In the genomic region with DNA sequence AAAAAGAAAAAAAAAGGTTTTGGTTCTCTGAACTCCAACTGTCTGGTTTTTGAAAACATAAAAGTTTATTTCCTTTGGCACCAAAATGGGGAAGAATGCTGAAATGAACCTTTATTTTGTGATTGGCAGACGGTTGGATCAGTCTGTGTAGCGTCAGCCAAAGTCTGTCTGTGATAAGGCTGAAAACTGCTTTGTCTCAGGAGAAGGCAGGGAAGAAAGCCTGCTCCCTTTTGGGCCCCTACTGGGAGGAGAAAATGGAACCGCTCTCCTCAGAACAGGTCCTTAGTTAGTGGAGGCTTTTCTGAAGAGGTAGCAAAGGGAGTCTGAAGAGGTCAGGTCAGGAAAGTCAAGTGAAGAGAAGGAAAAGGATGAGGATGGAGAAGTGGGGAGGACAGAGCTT, we compare ENCODE assay signal across 15 mouse cellular contexts. TPM values are rescaled to one million over a fixed set of nuclear protein-coding genes. Genes with fewer than 3 reads are reported as not detected.
DNase-seq lines count a peak whose midpoint lies in the region; ATAC-seq lines count a peak whose summit lies in the region.
"Had no signal": no experiment of that assay in that cellular context is flagged by ENCODE, and none has a peak within 500 bp of the region (broad histone marks: within the 10 kb centered on the region; RNA-seq: fewer than 3 reads in every experiment).

No protein-coding gene starts in this region.

- H3K27me3 ChIP-seq in heart, embryonic 16.5 days (ENCODE audit: control insufficient read depth, insufficient read depth, low read length) = no peaks in the 10 kb centered on the region
- H3K27me3 ChIP-seq in neural tube, embryonic 11.5 days (ENCODE audit: control insufficient read depth, insufficient read depth, low read length) = no peaks in the 10 kb centered on the region
- no peaks in the 10 kb centered on the region for H3K27me3 ChIP-seq in hindbrain, embryonic 16.5 days (replicated peaks; ENCODE audit: control insufficient read depth, insufficient read depth, low read length)
- no peaks in the 10 kb centered on the region for H3K27me3 ChIP-seq in neural tube, embryonic 15.5 days (replicated peaks)

- H3K4me1 ChIP-seq in heart, embryonic 16.5 days (ENCODE audit: control insufficient read depth, insufficient read depth, low read length) = peaks cover 5% of the 10 kb centered on the region; the same call in 1 of the 2 replicates
- peaks cover 12% of the 10 kb centered on the region for H3K4me1 ChIP-seq in neural tube, embryonic 11.5 days (ENCODE audit: control insufficient read depth, insufficient read depth, low read length)
- H3K4me1 ChIP-seq in hindbrain, embryonic 16.5 days (ENCODE audit: control insufficient read depth, insufficient read depth, low read depth, low read length) = peaks cover 24% of the 10 kb centered on the region
- H3K4me1 ChIP-seq in neural tube, embryonic 15.5 days = peaks cover 47% of the 10 kb centered on the region

- no peak for ATAC-seq in heart, embryonic 16.5 days (replicated peaks; ENCODE audit: extremely low read depth, insufficient read depth, low FRiP score)
- ATAC-seq in neural tube, embryonic 11.5 days (ENCODE audit: insufficient read depth, low FRiP score, low TSS enrichment) = no peak
- no peak for ATAC-seq in hindbrain, embryonic 16.5 days
- ATAC-seq in neural tube, embryonic 15.5 days (ENCODE audit: low FRiP score) = no peak
- no peak for ATAC-seq in megakaryocyte-erythroid progenitor cell, adult 5-6 weeks (replicated peaks; ENCODE audit: low FRiP score, low TSS enrichment, poor library complexity, severe bottlenecking)
- ATAC-seq: Patski had no signal

- DNase-seq in heart, postnatal 36 days = no peak
- no peak for DNase-seq in neural tube, embryonic 11.5 days (ENCODE audit: low spot score)
- DNase-seq in neural tube, embryonic 10.5 days (ENCODE audit: extremely low spot score, low spot score) = no peak
- DNase-seq in spleen, adult 18-20 months = no peak
- DNase-seq: gastrocnemius, postnatal 36 days had no signal

- WGBS in heart, embryonic 16.5 days = 32% methylated on average over 3 of the region's 3 CpGs
- 65% methylated on average over 3 of the region's 3 CpGs for WGBS in neural tube, embryonic 11.5 days
- WGBS in hindbrain, embryonic 16.5 days = 23% methylated on average over 3 of the region's 3 CpGs
- 55% methylated on average over 3 of the region's 3 CpGs for WGBS in neural tube, embryonic 15.5 days

- H3K4me2 ChIP-seq in heart, embryonic 16.5 days (ENCODE audit: low read depth, low read length) = no peak overlapping the region
- H3K4me2 ChIP-seq in neural tube, embryonic 11.5 days (ENCODE audit: low read depth) = no peak overlapping the region
- no peak overlapping the region for H3K4me2 ChIP-seq in hindbrain, embryonic 16.5 days (ENCODE audit: low read length)
- H3K4me2 ChIP-seq in neural tube, embryonic 15.5 days = no peak overlapping the region

- H3K4me3 ChIP-seq in heart, embryonic 16.5 days (ENCODE audit: low read length) = no peak overlapping the region
- no peak overlapping the region for H3K4me3 ChIP-seq in neural tube, embryonic 11.5 days (ENCODE audit: low read depth, low read length)
- H3K4me3 ChIP-seq in hindbrain, embryonic 16.5 days (ENCODE audit: low read length) = no peak overlapping the region
- H3K4me3 ChIP-seq in neural tube, embryonic 15.5 days (replicated peaks) = no peak overlapping the region

- no peaks in the 10 kb centered on the region for H3K9me3 ChIP-seq in heart, embryonic 16.5 days (replicated peaks; ENCODE audit: control insufficient read depth, low read length)
- no peaks in the 10 kb centered on the region for H3K9me3 ChIP-seq in neural tube, embryonic 11.5 days (ENCODE audit: control insufficient read depth, low read length)
- H3K9me3 ChIP-seq in hindbrain, embryonic 16.5 days (ENCODE audit: control insufficient read depth, low read length) = no peaks in the 10 kb centered on the region
- no peaks in the 10 kb centered on the region for H3K9me3 ChIP-seq in neural tube, embryonic 15.5 days (replicated peaks)

- no peak overlapping the region for H3K9ac ChIP-seq in heart, embryonic 16.5 days (ENCODE audit: low read length)
- H3K9ac ChIP-seq in neural tube, embryonic 11.5 days (ENCODE audit: low read length) = no peak overlapping the region
- H3K9ac ChIP-seq in hindbrain, embryonic 16.5 days (ENCODE audit: low read depth, low read length) = no peak overlapping the region
- H3K9ac ChIP-seq in neural tube, embryonic 15.5 days (replicated peaks) = no peak overlapping the region

- H3K27ac ChIP-seq in heart, embryonic 16.5 days (ENCODE audit: low read length) = peak overlapping the region; percentile 38; the same call in 1 of the 2 replicates
- H3K27ac ChIP-seq in neural tube, embryonic 11.5 days (ENCODE audit: low read depth, low read length) = 0 out of 2 replicates have a peak overlapping the region, but pooled peaks have one; percentile 46
- H3K27ac ChIP-seq in hindbrain, embryonic 16.5 days (ENCODE audit: low read depth, low read length) = peak overlapping the region; percentile 48
- peak overlapping the region; percentile 54; the same call in 1 of the 2 replicates for H3K27ac ChIP-seq in neural tube, embryonic 15.5 days (replicated peaks)

- intact Hi-C loops in heart, postnatal 36 days (cut with DNase I) = no loop called here

- no peaks in the 10 kb centered on the region for H3K36me3 ChIP-seq in heart, embryonic 16.5 days (ENCODE audit: control insufficient read depth, insufficient read depth)
- no peaks in the 10 kb centered on the region; the same call in 1 of the 2 replicates for H3K36me3 ChIP-seq in neural tube, embryonic 11.5 days (ENCODE audit: control insufficient read depth, insufficient read depth, low read length)
- H3K36me3 ChIP-seq in hindbrain, embryonic 16.5 days (ENCODE audit: control insufficient read depth, insufficient read depth, low read length) = no peaks in the 10 kb centered on the region
- 0 out of 2 replicates have a peak, but pooled peaks cover 10% of the 10 kb centered on the region for H3K36me3 ChIP-seq in neural tube, embryonic 15.5 days

RNA-seq across cellular contexts. Expression of gene Clmp, which starts 7.3 kb away (rescaled TPM):
- polyA plus RNA-seq in heart, embryonic 16.5 days (2015; fragmentation: Nextera tagmentation; extraction: Ambion mirVana) = 7.4 and 7.7 TPM in 2 replicates
- 1 to 10 TPM; 4.3 to 5.2 TPM for total RNA-seq in heart, postnatal 36 days (2021)
- polyA plus RNA-seq in neural tube, embryonic 11.5 days (2014; fragmentation: Nextera tagmentation; extraction: Ambion mirVana) = 46.9 and 47.1 TPM in 2 replicates
- polyA plus RNA-seq in hindbrain, embryonic 16.5 days (2015; fragmentation: Nextera tagmentation; extraction: Ambion mirVana) = 49.1 and 54.2 TPM in 2 replicates
- polyA plus RNA-seq in neural tube, embryonic 15.5 days (2015; fragmentation: Nextera tagmentation; extraction: Ambion mirVana) = 41.7 and 51.2 TPM in 2 replicates
- total RNA-seq in megakaryocyte-erythroid progenitor cell, adult 5-6 weeks (2014; fragmentation: Nextera tagmentation) = not detected in 2 replicates
- 0.19 and 0.27 TPM in 2 replicates for total RNA-seq in megakaryocyte-erythroid progenitor cell, adult 5-6 weeks (2017)
- total RNA-seq: common myeloid progenitor, adult 5-6 weeks had no signal

RNA-seq across cellular contexts. Expression of gene Gm21915, which starts 22.6 kb away (rescaled TPM):
- not detected in 2 replicates for polyA plus RNA-seq in heart, embryonic 16.5 days (2015; fragmentation: Nextera tagmentation; extraction: Ambion mirVana)
- total RNA-seq in heart, postnatal 36 days (2021) = not detected
- not detected in 2 replicates for polyA plus RNA-seq in neural tube, embryonic 11.5 days (2014; fragmentation: Nextera tagmentation; extraction: Ambion mirVana)
- not detected in 2 replicates for polyA plus RNA-seq in hindbrain, embryonic 16.5 days (2015; fragmentation: Nextera tagmentation; extraction: Ambion mirVana)
- polyA plus RNA-seq in neural tube, embryonic 15.5 days (2015; fragmentation: Nextera tagmentation; extraction: Ambion mirVana) = not detected in 2 replicates
- total RNA-seq in megakaryocyte-erythroid progenitor cell, adult 5-6 weeks (2014; fragmentation: Nextera tagmentation) = not detected in 2 replicates
- total RNA-seq in megakaryocyte-erythroid progenitor cell, adult 5-6 weeks (2017) = not detected in 2 replicates
- total RNA-seq: adrenal gland, postnatal 25 days; common myeloid progenitor, adult 5-6 weeks; gastrocnemius, postnatal 36 days; layer of hippocampus, postnatal 10 days had no signal
- polyA plus RNA-seq: limb, embryonic 11.5 days; lung, embryonic 16.5 days; Patski had no signal
